Mouse (Mus musculus): ENCODE measurements at regions not wholly inside any gene's neighbourhood (a gene's known extent, or its start where the extent isn't known, plus 50 kb on each side); places are given as distances from the start of the nearest gene placed in this dataset.

- intact Hi-C loops (cut with DNase I) = no loop called here
- DNase-seq (ENCODE audit: extremely low spot score in 1 of 2, low spot score in 2 of 2) = no peak
- Histone ChIP-seq H3K27ac (no peak overlapping the region), H3K4me3 (no peak overlapping the region)
- no peak for TF ChIP-seq CTCF (IDR thresholded peaks at IDR 0.05)
Observed at GRCm38 (mm10) chr5:41348410-41348821, 359.5 kb downstream of the Rab28 start.

- Histone ChIP-seq H3K27ac (no peak overlapping the region), H3K4me3 (no peak overlapping the region)
- intact Hi-C loops (cut with DNase I) = no loop called here
- no peak for TF ChIP-seq CTCF (IDR thresholded peaks at IDR 0.05)
- DNase-seq (ENCODE audit: extremely low spot score in 1 of 2, low spot score in 2 of 2) = no peak
Observed at GRCm38 (mm10) chr5:41347416-41347815, 360.5 kb downstream of the Rab28 start.

GRCm38 (mm10) chr5:41340581-41340980, 367.4 kb downstream of the Rab28 start:
- no peak for TF ChIP-seq CTCF (IDR thresholded peaks at IDR 0.05)
- intact Hi-C loops (cut with DNase I) = no loop called here
- no peak for DNase-seq (ENCODE audit: extremely low spot score in 1 of 2, low spot score in 2 of 2)
- Histone ChIP-seq H3K27ac (no peak overlapping the region), H3K4me3 (no peak overlapping the region)

GRCm38 (mm10) chr5:41296440-41296839, 411.5 kb downstream of the Rab28 start:
- Histone ChIP-seq H3K4me3 (no peak overlapping the region), H3K27ac (no peak overlapping the region)
- no peak for DNase-seq (ENCODE audit: extremely low spot score in 1 of 2, low spot score in 2 of 2)
- no peak for TF ChIP-seq CTCF (IDR thresholded peaks at IDR 0.05)
- intact Hi-C loops (cut with DNase I) = no loop called here

- no peak for DNase-seq (ENCODE audit: extremely low spot score in 1 of 2, low spot score in 2 of 2)
- no peak overlapping the region for H3K27ac ChIP-seq
- intact Hi-C loops (cut with DNase I) = no loop called here
- H3K4me3 ChIP-seq = no peak overlapping the region
- no peak for TF ChIP-seq CTCF (IDR thresholded peaks at IDR 0.05)
Observed at GRCm38 (mm10) chr5:41266731-41267130, 441.2 kb downstream of the Rab28 start.

DNA sequence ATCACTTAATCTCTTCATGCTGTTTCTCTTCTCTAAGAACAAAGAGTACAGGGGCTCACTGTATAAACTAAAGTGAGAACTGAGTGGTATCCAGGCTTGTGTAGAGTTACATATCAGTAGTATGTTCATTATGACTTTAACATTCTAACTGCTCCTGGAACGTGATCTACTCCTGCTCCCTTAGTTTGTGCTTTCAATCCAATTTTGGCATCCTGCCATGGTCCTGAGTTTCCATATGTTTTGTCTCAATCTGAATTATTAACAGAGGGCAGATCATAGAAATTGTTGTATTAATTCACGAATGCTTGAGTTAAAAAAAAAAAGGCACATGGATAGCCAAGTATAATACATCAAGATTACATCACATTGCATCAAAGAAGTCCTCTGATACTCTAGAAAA, 441.6 kb downstream of the Rab28 start:
- intact Hi-C loops (cut with DNase I) = no loop called here
- no peak overlapping the region for H3K4me3 ChIP-seq
- DNase-seq (ENCODE audit: extremely low spot score in 1 of 2, low spot score in 2 of 2) = no peak
- H3K27ac ChIP-seq = no peak overlapping the region
- TF ChIP-seq CTCF (IDR thresholded peaks at IDR 0.05) = no peak

DNA sequence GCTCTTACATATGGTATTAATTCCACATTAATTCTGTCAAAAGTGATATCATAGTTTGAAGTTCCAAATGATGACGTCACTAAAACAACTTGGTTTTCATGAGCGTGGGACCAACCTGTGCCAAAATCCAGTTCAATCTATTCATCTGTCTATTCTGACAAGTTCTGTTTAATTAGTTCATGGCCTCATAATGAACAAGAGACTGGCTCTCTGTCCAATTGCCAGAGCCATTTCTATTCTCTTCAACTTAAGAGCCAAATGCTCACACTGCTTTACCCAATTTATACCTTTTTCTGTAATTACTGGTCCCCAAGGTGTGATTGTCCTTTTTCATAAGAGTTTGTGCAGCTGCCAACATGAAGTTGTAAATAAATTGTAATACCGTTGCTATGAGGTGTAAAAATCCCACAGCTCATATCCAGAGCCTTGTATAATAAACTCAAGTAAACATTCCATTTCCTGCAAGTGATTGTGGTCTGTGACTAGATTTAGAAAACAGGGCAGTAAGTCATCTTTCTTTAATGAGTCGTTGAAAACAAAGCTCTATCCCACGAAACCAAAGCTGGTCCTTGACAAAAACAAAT, 446.2 kb downstream of the Rab28 start:
- DNase-seq (ENCODE audit: extremely low spot score in 1 of 2, low spot score in 2 of 2) = no peak
- Histone ChIP-seq H3K27ac (no peak overlapping the region), H3K4me3 (no peak overlapping the region)
- no peak for TF ChIP-seq CTCF (IDR thresholded peaks at IDR 0.05)
- intact Hi-C loops (cut with DNase I) = no loop called here

Data from left cerebral cortex, adult 2 months (tissue).